Mouse (Mus musculus): ENCODE results near the gene Plbd2. TPM values are rescaled to one million over a fixed set of nuclear protein-coding genes. Genes with fewer than 3 reads are reported as not detected.

Gene Plbd2
- 4.3 TPM in 2 replicates for polyA plus RNA-seq (2012; rRNA removed)
- polyA plus RNA-seq (2014; fragmentation: Nextera tagmentation; extraction: Ambion mirVana): 10.3 and 12.3 TPM in 2 replicates

DNA sequence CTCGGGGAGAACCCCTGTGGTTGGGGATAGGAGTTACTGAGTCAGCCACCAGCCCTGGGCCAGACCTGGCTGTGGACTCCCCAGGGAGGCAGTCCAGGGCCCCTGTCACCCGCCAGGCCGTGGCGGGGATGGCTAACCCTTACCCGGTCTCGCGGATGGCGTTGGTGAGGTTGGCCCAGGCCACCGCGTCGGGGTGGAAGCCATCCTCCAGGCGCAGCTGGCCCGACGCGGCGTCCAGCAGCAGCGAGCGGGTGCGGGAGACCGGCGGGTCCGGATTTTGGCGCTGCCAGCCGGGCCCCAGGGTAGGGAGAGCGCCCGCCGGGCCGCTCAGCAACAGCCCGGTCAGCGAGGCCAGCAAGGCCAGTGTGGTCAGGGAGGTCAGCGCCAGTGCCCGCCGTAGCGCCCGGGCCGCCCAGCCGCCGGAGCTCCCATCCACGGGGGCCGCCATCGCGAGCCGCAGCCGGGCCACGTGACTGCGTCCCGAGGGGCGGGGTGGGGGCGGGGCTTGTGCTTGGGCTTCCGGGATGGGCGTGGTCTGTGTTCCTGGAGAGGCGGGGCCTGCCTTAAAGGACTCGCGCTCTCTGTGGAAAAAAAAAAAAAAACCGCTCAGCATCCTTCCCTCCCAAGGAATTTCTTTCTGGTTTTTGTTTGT, at the start of gene Plbd2:
Gene Plbd2 (minus strand): TSS at position 482 of the 652 bp plus-strand sequence.
- peak within 1 kb of the TSS; percentile 83 to 87 for H3K4me3 ChIP-seq (ENCODE audit: insufficient read depth in 1 of 2, low read depth in 2 of 2, low read length in 2 of 2)
- WGBS (ENCODE audit: insufficient replicate concordance): under 1% methylated on average over 55 of the region's 55 CpGs
- H3K36me3 ChIP-seq (replicated peaks; ENCODE audit: control insufficient read depth, insufficient read depth, low read depth): no peaks in the 10 kb centered on the region
- no peak within 1 kb of the TSS for H3K27ac ChIP-seq
- peak within 1 kb of the TSS; percentile 76 for H3K9ac ChIP-seq (replicated peaks)
- DNase-seq (ENCODE audit: low read depth in 3 of 3, low spot score in 3 of 3): peak; percentile 66 to 77 (median 73)
- no peaks in the 10 kb centered on the region for H3K9me3 ChIP-seq (ENCODE audit: control insufficient read depth, low read length)
- no peak for TF ChIP-seq EP300 (IDR thresholded peaks at IDR 0.05; ENCODE audit: low read depth)
- TF ChIP-seq CTCF (IDR thresholded peaks at IDR 0.05; ENCODE audit: low read depth): no peak
- H3K4me2 ChIP-seq (ENCODE audit: low read depth): peak within 1 kb of the TSS; percentile 84
- ATAC-seq (ENCODE audit: insufficient read depth): peak; percentile 66
- no peaks in the 10 kb centered on the region for H3K27me3 ChIP-seq (ENCODE audit: control insufficient read depth, insufficient read depth, low read length)
- peaks cover 0 to 9% of the 10 kb centered on the region in 2 experiments; a peak in 2 of 4 replicates for H3K4me1 ChIP-seq (replicated peaks; ENCODE audit: control insufficient read depth in 2 of 2, insufficient read depth in 2 of 2, low read length in 1 of 2)

DNA sequence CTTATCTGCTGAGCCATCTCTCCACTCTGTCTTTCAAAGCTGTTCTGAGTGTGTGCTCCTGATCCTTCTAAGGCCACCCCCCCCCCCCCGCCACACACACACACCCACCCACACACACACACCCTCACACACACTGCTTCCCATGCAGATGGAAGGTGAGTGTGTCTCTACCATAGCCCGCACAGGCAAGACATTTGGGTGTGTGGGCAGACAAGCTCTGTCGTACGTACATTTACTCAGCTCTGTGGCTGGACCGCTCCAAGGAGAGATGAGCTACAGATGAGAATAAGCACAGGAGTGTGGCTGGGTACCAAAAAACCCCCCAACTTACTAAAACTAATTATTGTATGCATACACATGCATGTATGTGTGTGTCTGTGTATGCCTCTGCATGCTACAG, 47.2 kb upstream of the Plbd2 start:
- Histone ChIP-seq H3K4me1 (replicated peaks; ENCODE audit: control insufficient read depth in 2 of 2, insufficient read depth in 2 of 2, low read length in 1 of 2) (no peaks in the 10 kb centered on the region), H3K9ac (replicated peaks) (no peak overlapping the region), H3K4me2 (ENCODE audit: low read depth) (no peak overlapping the region), H3K4me3 (ENCODE audit: insufficient read depth in 1 of 2, low read depth in 2 of 2, low read length in 2 of 2) (no peak overlapping the region), H3K36me3 (replicated peaks; ENCODE audit: control insufficient read depth, insufficient read depth, low read depth) (peaks cover 36% of the 10 kb centered on the region), H3K27me3 (ENCODE audit: control insufficient read depth, insufficient read depth, low read length) (no peaks in the 10 kb centered on the region), H3K27ac (no peak overlapping the region), H3K9me3 (ENCODE audit: control insufficient read depth, low read length) (no peaks in the 10 kb centered on the region)
- TF ChIP-seq CTCF (IDR thresholded peaks at IDR 0.05; ENCODE audit: low read depth): no peak
- no peak for TF ChIP-seq EP300 (IDR thresholded peaks at IDR 0.05; ENCODE audit: low read depth)
- DNase-seq (ENCODE audit: low read depth in 3 of 3, low spot score in 3 of 3) (no peak), ATAC-seq (ENCODE audit: insufficient read depth) (no peak)
- 92% methylated on average over 5 of the region's 5 CpGs for WGBS (ENCODE audit: insufficient replicate concordance)

DNA sequence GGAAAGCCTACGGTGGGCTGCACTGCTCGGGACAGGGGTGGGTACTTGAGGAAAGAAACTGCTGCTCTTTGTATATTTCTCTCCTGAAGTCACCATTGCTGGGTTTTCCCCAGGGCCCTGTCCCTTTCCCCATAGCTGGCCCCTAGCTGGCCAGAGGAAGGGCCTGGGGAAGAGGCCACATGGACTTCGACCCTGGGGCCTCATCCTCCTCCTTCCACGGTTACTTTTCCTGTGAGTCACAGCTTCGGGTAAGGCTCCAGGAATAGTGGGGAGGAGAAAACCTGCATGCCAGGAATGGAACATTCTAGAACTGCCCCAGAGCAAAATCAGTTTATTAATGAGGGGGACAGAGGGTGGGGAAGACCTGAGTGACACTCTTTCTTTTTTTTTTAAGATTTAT, 46.7 kb upstream of the Plbd2 start:
- Histone ChIP-seq H3K4me2 (ENCODE audit: low read depth) (no peak overlapping the region), H3K27me3 (ENCODE audit: control insufficient read depth, insufficient read depth, low read length) (no peaks in the 10 kb centered on the region), H3K36me3 (replicated peaks; ENCODE audit: control insufficient read depth, insufficient read depth, low read depth) (peaks cover 33% of the 10 kb centered on the region), H3K4me3 (ENCODE audit: insufficient read depth in 1 of 2, low read depth in 2 of 2, low read length in 2 of 2) (no peak overlapping the region), H3K9ac (replicated peaks) (no peak overlapping the region), H3K9me3 (ENCODE audit: control insufficient read depth, low read length) (no peaks in the 10 kb centered on the region), H3K27ac (no peak overlapping the region), H3K4me1 (replicated peaks; ENCODE audit: control insufficient read depth in 2 of 2, insufficient read depth in 2 of 2, low read length in 1 of 2) (no peaks in the 10 kb centered on the region)
- DNase-seq (ENCODE audit: low read depth in 3 of 3, low spot score in 3 of 3): no peak
- ATAC-seq (ENCODE audit: insufficient read depth): no peak
- WGBS (ENCODE audit: insufficient replicate concordance): 76% methylated on average over 5 of the region's 5 CpGs
- TF ChIP-seq CTCF (IDR thresholded peaks at IDR 0.05; ENCODE audit: low read depth) (no peak), EP300 (IDR thresholded peaks at IDR 0.05; ENCODE audit: low read depth) (no peak)

DNA sequence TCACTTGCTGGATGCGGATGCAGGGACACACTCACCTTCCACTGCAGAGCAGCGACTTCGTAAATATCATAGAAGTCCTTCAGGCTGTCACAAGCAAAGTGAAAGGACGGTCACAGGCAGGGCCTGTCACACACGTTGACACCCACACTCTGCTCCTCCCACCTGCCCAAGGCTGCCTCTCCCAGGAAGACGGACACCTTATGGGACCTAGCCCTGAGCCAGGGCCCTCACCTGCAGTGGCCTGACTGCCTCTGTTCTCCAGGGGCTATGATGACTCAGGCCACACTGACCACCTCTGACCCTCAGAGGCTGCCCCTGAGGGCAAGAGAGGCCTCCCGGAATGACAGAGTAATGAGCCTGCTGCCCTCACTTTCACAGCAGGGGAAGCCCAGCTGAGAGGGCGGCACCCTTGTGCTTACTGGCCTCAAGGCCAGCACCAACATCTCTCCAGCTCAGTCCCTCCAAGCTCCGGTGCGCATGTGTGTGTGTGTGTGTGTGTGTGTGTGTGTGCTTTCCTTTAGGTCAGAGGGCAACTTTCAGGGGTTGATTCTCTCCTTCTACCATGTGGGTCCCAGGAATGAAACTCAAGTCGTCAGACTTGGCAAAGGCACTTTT, 44.9 kb upstream of the Plbd2 start:
- peaks cover 27% of the 10 kb centered on the region for H3K36me3 ChIP-seq (replicated peaks; ENCODE audit: control insufficient read depth, insufficient read depth, low read depth)
- no peaks in the 10 kb centered on the region for H3K4me1 ChIP-seq (replicated peaks; ENCODE audit: control insufficient read depth in 2 of 2, insufficient read depth in 2 of 2, low read length in 1 of 2)
- H3K9ac ChIP-seq (replicated peaks): no peak overlapping the region
- H3K9me3 ChIP-seq (ENCODE audit: control insufficient read depth, low read length): no peaks in the 10 kb centered on the region
- 79% methylated on average over 11 of the region's 11 CpGs for WGBS (ENCODE audit: insufficient replicate concordance)
- DNase-seq (ENCODE audit: low read depth in 3 of 3, low spot score in 3 of 3): no peak
- TF ChIP-seq CTCF (IDR thresholded peaks at IDR 0.05; ENCODE audit: low read depth) (no peak), EP300 (IDR thresholded peaks at IDR 0.05; ENCODE audit: low read depth) (no peak)
- no peak overlapping the region for H3K27ac ChIP-seq
- no peak for ATAC-seq (ENCODE audit: insufficient read depth)
- H3K4me2 ChIP-seq (ENCODE audit: low read depth): no peak overlapping the region
- no peaks in the 10 kb centered on the region for H3K27me3 ChIP-seq (ENCODE audit: control insufficient read depth, insufficient read depth, low read length)
- no peak overlapping the region for H3K4me3 ChIP-seq (ENCODE audit: insufficient read depth in 1 of 2, low read depth in 2 of 2, low read length in 2 of 2)

DNA sequence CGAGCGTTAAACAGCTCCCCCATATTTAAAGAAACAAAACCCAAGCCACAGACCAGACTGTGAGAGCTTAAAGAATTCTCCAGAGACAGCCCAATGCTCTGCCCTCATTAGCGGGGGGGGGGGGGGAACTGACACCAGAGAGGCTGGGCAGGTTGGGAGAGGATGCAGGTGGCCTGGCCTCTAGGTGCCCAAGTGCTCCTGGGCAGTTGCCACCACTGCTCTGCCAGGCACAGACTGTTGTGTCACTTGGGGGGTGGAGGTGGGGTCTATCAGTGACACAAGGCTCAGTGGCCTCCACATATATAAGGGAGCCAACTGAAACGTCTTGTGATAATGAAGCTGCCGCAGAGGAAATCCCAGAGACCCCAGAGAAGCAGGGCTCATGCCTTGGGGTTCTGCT, 33.2 kb upstream of the Plbd2 start:
- Histone ChIP-seq H3K9ac (replicated peaks) (no peak overlapping the region), H3K27ac (no peak overlapping the region), H3K4me2 (ENCODE audit: low read depth) (no peak overlapping the region), H3K9me3 (ENCODE audit: control insufficient read depth, low read length) (no peaks in the 10 kb centered on the region), H3K36me3 (replicated peaks; ENCODE audit: control insufficient read depth, insufficient read depth, low read depth) (peaks cover 33% of the 10 kb centered on the region), H3K4me3 (ENCODE audit: insufficient read depth in 1 of 2, low read depth in 2 of 2, low read length in 2 of 2) (no peak overlapping the region), H3K4me1 (replicated peaks; ENCODE audit: control insufficient read depth in 2 of 2, insufficient read depth in 2 of 2, low read length in 1 of 2) (no peaks in the 10 kb centered on the region), H3K27me3 (ENCODE audit: control insufficient read depth, insufficient read depth, low read length) (no peaks in the 10 kb centered on the region)
- ATAC-seq (ENCODE audit: insufficient read depth) (no peak), DNase-seq (ENCODE audit: low read depth in 3 of 3, low spot score in 3 of 3) (no peak)
- TF ChIP-seq CTCF (IDR thresholded peaks at IDR 0.05; ENCODE audit: low read depth) (no peak), EP300 (IDR thresholded peaks at IDR 0.05; ENCODE audit: low read depth) (no peak)
- WGBS (ENCODE audit: insufficient replicate concordance): 73% methylated on average over 5 of the region's 5 CpGs

Measured in liver, embryonic 14.5 days (tissue).